Mouse (Mus musculus) neural tube, embryonic 11.5 days (tissue): ENCODE data around the gene Rnf216. TPM values are rescaled to one million over a fixed set of nuclear protein-coding genes. Genes with fewer than 3 reads are reported as not detected.

Source experiments
- ATAC-seq: fragments of 200-750 bp; cut with Nextera tagmentation; 2 replicates; pipeline ENCODE4 v1.8.0; 2017; ENCODE audit warnings: moderate number of reproducible peaks, mild to moderate bottlenecking, moderate TSS enrichment, moderate library complexity; ENCODE audit not compliant: insufficient read depth, low FRiP score, low TSS enrichment
- DNase-seq: peaks from one replicate; pipeline ENCODE4 v3.0.0-alpha.2; 2015; ENCODE audit warnings: low spot score
- H3K27ac ChIP-seq: fragments of 300-500 bp; sonication (generic); 2 replicates; pipeline ENCODE4 v1.5.1; 2014; ENCODE audit warnings: low read depth, mild to moderate bottlenecking, low read length
- H3K27me3 ChIP-seq: fragments of 300-500 bp; sonication (generic); 2 replicates; pipeline ENCODE4 v1.6.1; 2014; ENCODE audit warnings: mild to moderate bottlenecking, low read length, mixed read lengths; ENCODE audit not compliant: control insufficient read depth, insufficient read depth
- H3K36me3 ChIP-seq: fragments of 300-500 bp; sonication (generic); 2 replicates; pipeline ENCODE4 v1.6.1; 2014; ENCODE audit warnings: mild to moderate bottlenecking, low read length, moderate library complexity, mixed read lengths; ENCODE audit not compliant: control insufficient read depth, insufficient read depth
- H3K4me1 ChIP-seq: fragments of 300-500 bp; sonication (generic); 2 replicates; pipeline ENCODE4 v1.6.1; 2014; ENCODE audit warnings: low read length, mixed read lengths; ENCODE audit not compliant: control insufficient read depth, insufficient read depth
- H3K4me2 ChIP-seq: fragments of 300-500 bp; sonication (generic); 2 replicates; pipeline ENCODE4 v1.6.1; 2014; ENCODE audit warnings: low read depth, mild to moderate bottlenecking, moderate library complexity
- H3K4me3 ChIP-seq: fragments of 300-500 bp; sonication (generic); 2 replicates; pipeline ENCODE4 v1.5.1; 2014; ENCODE audit warnings: low read depth, low read length
- H3K9ac ChIP-seq: fragments of 300-500 bp; sonication (generic); 2 replicates; pipeline ENCODE4 v1.6.1; 2014; ENCODE audit warnings: mild to moderate bottlenecking, low read length
- H3K9me3 ChIP-seq: fragments of 300-500 bp; sonication (generic); 2 replicates; pipeline ENCODE4 v1.6.1; 2016; ENCODE audit warnings: low read length; ENCODE audit not compliant: control insufficient read depth
- WGBS: fragments of 180-500 bp; shearing (Covaris S2); extraction: QIAGEN DNeasy Blood & Tissue Kit; methylation state at CpG from one replicate; pipeline ENCODE4 v1.1.7; 2014; 5-methylcytosine and 5-hydroxymethylcytosine counted together
- polyA plus RNA-seq: library from polyadenylated mRNA; unstranded; fragments of >200 nt; fragmentation: Nextera tagmentation; extraction: Ambion mirVana; gene quantifications from 2 replicates; pipeline ENCODE4 v1.2.1, GENCODE M21; 2014

The Rnf216 gene
- polyA plus RNA-seq, 1 experiment from 2014 or later: 30.6 TPM

- Histone ChIP-seq H3K4me3 (no peak overlapping the region), H3K9ac (no peak overlapping the region), H3K4me2 (no peak overlapping the region), H3K36me3 (no peaks in the 10 kb centered on the region), H3K4me1 (peaks cover 11% of the 10 kb centered on the region), H3K27ac (no peak overlapping the region), H3K9me3 (no peaks in the 10 kb centered on the region), H3K27me3 (no peaks in the 10 kb centered on the region)
- WGBS: 41% methylated on average over 2 of the region's 2 CpGs
- no peak for DNase-seq
- no peak for ATAC-seq
Observed at GRCm38 (mm10) chr5:142998171-142998570, 114.6 kb downstream of the Rnf216 start.

- peaks cover 11% of the 10 kb centered on the region for H3K4me1 ChIP-seq
- H3K4me2 ChIP-seq: no peak overlapping the region
- 70% methylated on average over 9 of the region's 9 CpGs for WGBS
- H3K9ac ChIP-seq: no peak overlapping the region
- H3K9me3 ChIP-seq: no peaks in the 10 kb centered on the region
- no peak overlapping the region for H3K4me3 ChIP-seq
- no peaks in the 10 kb centered on the region; the same call in 1 of the 2 replicates for H3K36me3 ChIP-seq
- ATAC-seq (no peak), DNase-seq (no peak)
- H3K27me3 ChIP-seq: no peaks in the 10 kb centered on the region
- H3K27ac ChIP-seq: no peak overlapping the region
Observed at GRCm38 (mm10) chr5:142997526-142997925, 115.3 kb downstream of the Rnf216 start.

DNA sequence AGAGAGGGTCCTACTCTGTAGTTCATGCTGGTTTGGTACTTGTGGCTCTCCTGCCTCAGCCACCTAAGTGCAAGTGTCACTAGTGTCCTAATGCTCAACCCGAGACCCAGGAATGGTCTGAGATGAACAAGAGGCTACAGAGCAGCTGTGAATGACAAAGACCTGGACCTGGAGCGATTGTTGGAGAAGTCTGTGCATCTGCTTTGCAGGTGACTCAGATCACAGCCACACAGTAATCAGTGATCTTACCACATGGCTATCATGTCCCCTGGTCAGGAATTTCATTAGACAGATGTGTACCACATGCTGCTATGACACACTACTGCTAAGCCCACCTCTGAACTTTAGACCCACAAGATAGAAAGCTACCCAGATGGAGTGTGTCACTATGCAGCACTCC, 118.0 kb downstream of the Rnf216 start:
- H3K9me3 ChIP-seq: no peaks in the 10 kb centered on the region
- no peak overlapping the region for H3K27ac ChIP-seq
- DNase-seq (no peak), ATAC-seq (no peak)
- 89% methylated on average over 2 of the region's 2 CpGs for WGBS
- no peak overlapping the region for H3K4me2 ChIP-seq
- no peaks in the 10 kb centered on the region for H3K27me3 ChIP-seq
- no peaks in the 10 kb centered on the region; the same call in none of the 2 replicates for H3K36me3 ChIP-seq
- no peaks in the 10 kb centered on the region for H3K4me1 ChIP-seq
- H3K4me3 ChIP-seq: no peak overlapping the region
- no peak overlapping the region for H3K9ac ChIP-seq

- 93% methylated on average over 3 of the region's 3 CpGs for WGBS
- no peak overlapping the region for H3K4me3 ChIP-seq
- H3K36me3 ChIP-seq: no peaks in the 10 kb centered on the region; the same call in none of the 2 replicates
- H3K9me3 ChIP-seq: no peaks in the 10 kb centered on the region
- H3K4me2 ChIP-seq: no peak overlapping the region
- ATAC-seq (no peak), DNase-seq (no peak)
- no peak overlapping the region for H3K27ac ChIP-seq
- H3K9ac ChIP-seq: no peak overlapping the region
- H3K27me3 ChIP-seq: no peaks in the 10 kb centered on the region
- H3K4me1 ChIP-seq: no peaks in the 10 kb centered on the region
Observed at GRCm38 (mm10) chr5:142989167-142989566, 123.6 kb downstream of the Rnf216 start.

DNA sequence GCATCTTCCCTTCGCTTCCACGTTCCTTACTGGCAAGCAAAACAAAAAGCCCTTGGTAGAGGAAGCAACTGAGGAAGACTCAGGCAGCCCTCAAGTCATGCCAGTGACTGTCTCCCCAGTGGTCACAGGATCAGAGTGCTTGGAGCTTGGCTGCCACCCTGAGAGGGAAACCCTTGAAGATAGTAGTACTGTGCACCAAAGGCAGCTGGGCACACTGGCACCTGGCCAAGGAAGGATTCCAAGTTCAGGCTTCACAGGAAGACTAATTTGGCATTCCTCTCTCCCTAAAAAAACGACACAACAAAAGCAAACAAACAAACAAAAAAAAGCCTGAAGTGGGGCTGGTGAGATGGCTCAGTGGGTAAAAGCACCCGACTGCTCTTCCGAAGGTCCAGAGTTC, 124.3 kb downstream of the Rnf216 start:
- no peak for DNase-seq
- no peak overlapping the region for H3K27ac ChIP-seq
- no peaks in the 10 kb centered on the region for H3K9me3 ChIP-seq
- no peak overlapping the region for H3K4me2 ChIP-seq
- no peaks in the 10 kb centered on the region for H3K27me3 ChIP-seq
- no peak overlapping the region for H3K9ac ChIP-seq
- no peak overlapping the region for H3K4me3 ChIP-seq
- H3K36me3 ChIP-seq: no peaks in the 10 kb centered on the region; the same call in none of the 2 replicates
- WGBS: 92% methylated on average over 5 of the region's 5 CpGs
- no peak for ATAC-seq
- H3K4me1 ChIP-seq: no peaks in the 10 kb centered on the region

DNA sequence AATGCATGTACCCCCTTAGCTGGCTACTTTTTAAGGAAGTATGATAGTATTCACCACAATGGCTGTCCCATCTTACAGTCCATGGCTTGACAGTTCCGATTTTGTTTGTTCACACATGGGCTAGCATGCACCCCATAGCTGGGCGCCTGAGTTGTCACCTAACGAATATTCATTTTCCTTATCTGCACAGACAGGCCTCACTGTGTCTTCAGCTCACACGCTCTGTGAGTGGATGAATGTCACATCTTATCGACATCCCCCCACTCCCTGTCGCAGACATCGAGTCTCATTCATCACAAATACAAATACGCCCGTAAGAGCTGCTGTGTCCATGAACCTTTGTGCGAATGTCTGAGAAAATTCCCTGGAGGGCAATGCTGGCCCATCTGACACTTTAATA, 128.5 kb downstream of the Rnf216 start:
- Histone ChIP-seq H3K4me3 (no peak overlapping the region), H3K4me1 (no peaks in the 10 kb centered on the region), H3K36me3 (no peaks in the 10 kb centered on the region), H3K9me3 (no peaks in the 10 kb centered on the region), H3K4me2 (no peak overlapping the region), H3K27ac (no peak overlapping the region), H3K9ac (no peak overlapping the region), H3K27me3 (no peaks in the 10 kb centered on the region)
- no peak for ATAC-seq
- no peak for DNase-seq
- WGBS: 87% methylated on average over 10 of the region's 10 CpGs

DNA sequence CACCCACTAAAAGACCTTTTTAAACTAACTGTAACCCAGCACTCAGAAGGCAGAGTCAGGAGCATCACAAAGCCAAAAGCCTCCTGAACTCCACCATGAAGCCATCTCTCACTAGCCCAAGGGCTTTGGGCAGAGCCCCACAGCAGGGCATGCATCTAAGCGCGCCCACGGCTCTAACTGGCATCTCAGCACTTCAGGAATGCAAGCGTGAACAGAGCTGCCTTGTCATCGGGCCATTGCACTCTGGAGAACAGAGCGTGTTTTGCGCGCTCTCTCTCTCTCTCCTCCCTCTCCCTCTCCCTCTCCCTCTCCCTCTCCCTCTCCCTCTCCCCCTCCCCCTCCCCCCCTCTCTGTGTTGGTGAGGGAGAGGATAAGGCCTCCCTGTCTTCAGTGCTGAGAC, 129.6 kb downstream of the Rnf216 start:
- Histone ChIP-seq H3K27ac (no peak overlapping the region), H3K4me2 (no peak overlapping the region), H3K9me3 (no peaks in the 10 kb centered on the region), H3K4me3 (no peak overlapping the region), H3K36me3 (no peaks in the 10 kb centered on the region), H3K9ac (no peak overlapping the region), H3K4me1 (no peaks in the 10 kb centered on the region), H3K27me3 (no peaks in the 10 kb centered on the region)
- ATAC-seq (no peak), DNase-seq (no peak)
- WGBS: 74% methylated on average over 8 of the region's 8 CpGs

DNA sequence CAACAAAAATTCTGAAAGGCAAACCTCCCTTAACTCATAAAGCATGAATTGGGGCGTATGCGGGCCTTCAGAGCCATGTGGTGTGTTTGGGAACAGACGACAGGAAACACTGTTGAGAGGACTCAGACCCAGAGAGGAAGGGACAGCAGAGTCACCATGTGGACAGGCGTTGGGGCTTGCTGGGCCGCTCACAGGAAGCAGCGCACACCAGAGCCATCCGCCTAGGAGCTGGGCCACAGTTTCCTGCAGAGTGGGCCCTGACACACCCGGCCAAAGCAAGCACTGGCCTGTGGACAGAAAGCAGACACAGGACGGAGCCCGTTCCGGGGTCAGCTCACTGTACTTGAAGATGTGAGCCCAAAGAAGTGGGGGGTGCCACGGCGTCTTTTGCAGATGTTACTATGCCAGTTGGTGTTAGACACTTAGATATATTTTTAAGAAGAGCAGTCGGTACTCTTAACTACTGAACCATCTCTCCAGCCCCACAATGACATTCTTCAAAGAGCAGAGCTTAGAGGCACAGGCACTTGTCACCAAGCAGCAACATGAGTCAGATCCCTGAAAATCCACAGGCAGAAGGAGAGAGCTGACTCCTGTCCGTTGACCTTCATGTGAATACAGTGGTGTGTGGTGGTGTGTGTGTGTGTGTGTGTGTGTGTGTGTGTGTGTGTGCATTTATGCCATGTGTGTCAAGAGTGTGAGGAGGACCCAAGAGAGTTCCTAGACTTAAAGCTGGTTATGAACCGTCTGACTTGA, 130.6 kb downstream of the Rnf216 start:
- no peaks in the 10 kb centered on the region for H3K4me1 ChIP-seq
- no peak overlapping the region for H3K4me2 ChIP-seq
- DNase-seq (no peak), ATAC-seq (no peak)
- H3K27ac ChIP-seq: no peak overlapping the region
- no peaks in the 10 kb centered on the region for H3K36me3 ChIP-seq
- H3K9me3 ChIP-seq: no peaks in the 10 kb centered on the region
- H3K27me3 ChIP-seq: no peaks in the 10 kb centered on the region
- 79% methylated on average over 16 of the region's 16 CpGs for WGBS
- no peak overlapping the region for H3K9ac ChIP-seq
- no peak overlapping the region for H3K4me3 ChIP-seq

- ATAC-seq: no peak
- 64% methylated on average over 5 of the region's 5 CpGs for WGBS
- H3K4me1 ChIP-seq: peaks cover 4% of the 10 kb centered on the region; the same call in 1 of the 2 replicates
Observed at GRCm38 (mm10) chr5:142976516-142976915, 136.3 kb downstream of the Rnf216 start.

More at GRCm38 (mm10) chr5:142976516-142976915, 136.3 kb downstream of the Rnf216 start:
- Histone ChIP-seq H3K4me2 (no peak overlapping the region), H3K27ac (no peak overlapping the region), H3K36me3 (peaks cover 13% of the 10 kb centered on the region), H3K9ac (no peak overlapping the region), H3K27me3 (no peaks in the 10 kb centered on the region), H3K9me3 (no peaks in the 10 kb centered on the region), H3K4me3 (no peak overlapping the region)
- DNase-seq: no peak
